Mouse (Mus musculus): Measurements from ENCODE around the gene Fam131b.

GRCm38 (mm10) chr6:42287562-42287961 lies 36.9 kb downstream of the Fam131b start:
- TF ChIP-seq CTCF (IDR thresholded peaks at IDR 0.05; ENCODE audit: borderline replicate concordance, control insufficient read depth, extremely low read depth, insufficient read depth, low read length, poor library complexity): no peak
- TF ChIP-seq POLR2A (IDR thresholded peaks at IDR 0.05; ENCODE audit: control insufficient read depth, extremely low read depth, insufficient read depth, low read length, poor library complexity): no peak
